Mouse (Mus musculus) liver, embryonic 14.5 days (tissue): Measurements from ENCODE around the gene Smtn. TPM values are rescaled to one million over a fixed set of nuclear protein-coding genes. Genes with fewer than 3 reads are reported as not detected.

Source experiments
- ATAC-seq: fragments of 200-750 bp; cut with Nextera tagmentation; 2 replicates; pipeline ENCODE4 v1.8.0; 2017; ENCODE audit warnings: moderate number of reproducible peaks, mild to moderate bottlenecking, moderate library complexity; ENCODE audit not compliant: insufficient read depth
- DNase-seq, 3 experiments: peaks; one replicate each; pipeline ENCODE4 v3.0.0-alpha.2; 2012 to 2013; ENCODE audit warnings: low read depth in 3 of 3, low spot score in 3 of 3
- H3K27ac ChIP-seq: fragments of 300-500 bp; sonication (generic); 2 replicates; pipeline ENCODE4 v1.5.1; 2014; ENCODE audit warnings: moderate library complexity, mild to moderate bottlenecking, control low read depth, inconsistent platforms
- H3K27me3 ChIP-seq: fragments of 300-500 bp; sonication (generic); 2 replicates; pipeline ENCODE4 v1.6.1; 2014; ENCODE audit warnings: mild to moderate bottlenecking, low read length, moderate library complexity; ENCODE audit not compliant: control insufficient read depth, insufficient read depth
- H3K36me3 ChIP-seq: fragments of 300-500 bp; sonication (generic); replicated peaks from 2 replicates; pipeline ENCODE4 v1.6.1; 2014; ENCODE audit warnings: low read depth; ENCODE audit not compliant: control insufficient read depth, insufficient read depth
- H3K4me1 ChIP-seq, 2 experiments: fragments of 200-500 bp in 1 of 2; fragments of 300-500 bp in 1 of 2; sonication (generic) in 1 of 2; replicated peaks; 2 replicates each; pipeline ENCODE4 v1.6.1; 2012 to 2014; ENCODE audit warnings: antibody characterized with exemption in 1 of 2, inconsistent platforms in 1 of 2, low read length in 1 of 2; ENCODE audit not compliant: control insufficient read depth in 2 of 2, insufficient read depth in 2 of 2
- H3K4me2 ChIP-seq: fragments of 300-500 bp; sonication (generic); 2 replicates; pipeline ENCODE4 v1.6.1; 2014; ENCODE audit warnings: low read depth, mild to moderate bottlenecking, control low read depth, moderate library complexity
- H3K4me3 ChIP-seq, 2 experiments: fragments of 200-500 bp in 1 of 2; fragments of 300-500 bp in 1 of 2; sonication (generic) in 1 of 2; 2 replicates each; pipeline ENCODE4 v1.5.1; 2012 to 2014; ENCODE audit warnings: low read depth in 2 of 2, low read length in 2 of 2, mild to moderate bottlenecking in 2 of 2, control low read depth in 1 of 2, inconsistent platforms in 1 of 2, moderate library complexity in 1 of 2; ENCODE audit not compliant: insufficient read depth in 1 of 2
- H3K9ac ChIP-seq: fragments of 300-500 bp; sonication (generic); replicated peaks from 2 replicates; pipeline ENCODE4 v1.6.1; 2014; ENCODE audit warnings: mild to moderate bottlenecking, control low read depth, moderate library complexity
- H3K9me3 ChIP-seq: fragments of 300-500 bp; sonication (generic); 2 replicates; pipeline ENCODE4 v1.6.1; 2016; ENCODE audit warnings: low read length, mixed read lengths; ENCODE audit not compliant: control insufficient read depth
- CTCF ChIP-seq: IDR thresholded peaks from 2 replicates; pipeline ENCODE4 v1.5.1; 2016; ENCODE audit warnings: antibody characterized with exemption, low read depth, control low read depth
- EP300 ChIP-seq: IDR thresholded peaks from 2 replicates; pipeline ENCODE4 v1.6.1; 2016; ENCODE audit warnings: antibody characterized with exemption, low read depth
- WGBS: fragments of 180-500 bp; shearing (Covaris S2); extraction: QIAGEN DNeasy Blood & Tissue Kit; methylation state at CpG from one replicate; pipeline ENCODE4 v1.1.7; 2014; ENCODE audit not compliant: insufficient replicate concordance; 5-methylcytosine and 5-hydroxymethylcytosine counted together
- polyA plus RNA-seq, 2 experiments: library from polyadenylated mRNA; depleted of rRNA in 1 of 2; stranded (reverse) in 1 of 2; unstranded in 1 of 2; fragments of >200 nt; fragmentation: Nextera tagmentation in 1 of 2; extraction: Ambion mirVana in 1 of 2; gene quantifications; 2 replicates each; pipeline versions ENCODE4 v1.2.1 to v1.2.3; 2012 to 2014

Smtn gene
- polyA plus RNA-seq, 2 experiments = 4.5 to 7.4 TPM

DNA sequence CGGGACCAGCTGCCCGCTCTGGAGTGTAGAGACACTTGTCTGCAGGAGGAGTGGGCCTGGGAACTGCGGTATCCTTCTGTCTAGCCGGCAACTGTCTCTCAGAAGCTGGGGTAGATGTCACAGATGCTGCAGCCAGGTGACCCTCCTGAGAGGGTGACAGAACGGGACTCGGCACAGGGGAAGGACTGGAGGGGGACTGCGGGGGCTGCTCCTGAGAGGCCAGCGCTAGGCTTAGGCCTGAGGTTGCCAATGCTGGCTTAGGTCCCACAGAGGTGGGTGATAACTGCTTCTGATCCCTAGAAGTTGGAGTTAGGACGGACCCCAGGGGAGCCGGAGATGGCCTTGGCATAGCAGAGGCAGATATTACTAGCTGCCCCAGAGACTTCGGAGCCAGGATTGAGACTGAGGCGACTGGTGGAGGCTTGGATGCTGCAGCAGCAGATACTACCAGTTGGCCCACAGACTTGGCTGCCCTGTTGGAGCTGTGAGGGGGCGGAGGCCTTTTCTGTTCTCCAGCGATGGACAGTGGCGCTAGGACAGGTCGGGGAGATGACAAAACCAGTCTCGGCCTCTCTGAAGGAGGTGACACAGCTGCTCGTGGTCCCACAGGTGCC is 37.8 kb downstream of the Smtn start:
- no peak for DNase-seq
- no peaks in the 10 kb centered on the region for H3K4me1 ChIP-seq
- no peaks in the 10 kb centered on the region for H3K27me3 ChIP-seq
- no peak overlapping the region for H3K27ac ChIP-seq
- no peaks in the 10 kb centered on the region for H3K36me3 ChIP-seq
- no peak for TF ChIP-seq CTCF
- no peak for TF ChIP-seq EP300
- ATAC-seq = no peak
- H3K9me3 ChIP-seq = no peaks in the 10 kb centered on the region
- no peak overlapping the region for H3K4me2 ChIP-seq
- no peak overlapping the region for H3K4me3 ChIP-seq
- no peak overlapping the region for H3K9ac ChIP-seq
- 70% methylated on average over 18 of the region's 18 CpGs for WGBS

DNA sequence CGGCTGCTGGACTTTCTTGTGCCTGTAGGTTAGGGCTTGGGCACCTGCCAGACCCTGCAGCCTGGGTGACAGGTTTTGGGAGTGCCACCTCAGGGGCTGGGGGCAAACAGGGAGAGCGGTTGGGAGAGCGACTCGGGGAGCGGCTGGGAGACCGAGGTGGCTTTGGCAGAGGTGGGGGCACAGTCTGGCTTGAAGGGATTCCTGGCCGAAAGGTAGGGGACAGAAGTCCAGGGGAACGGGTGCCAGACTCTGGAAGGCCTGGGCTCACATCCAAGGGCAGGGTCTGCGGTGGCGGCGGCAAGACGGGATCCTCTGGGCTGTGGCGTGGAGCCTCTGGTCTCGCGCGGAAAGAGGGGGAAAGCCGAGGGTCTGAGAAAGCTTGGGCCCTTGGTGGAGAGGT is 38.4 kb downstream of the Smtn start:
- TF ChIP-seq CTCF = no peak
- no peak for TF ChIP-seq EP300
- Histone ChIP-seq H3K9me3 (no peaks in the 10 kb centered on the region), H3K4me1 (no peaks in the 10 kb centered on the region), H3K36me3 (no peaks in the 10 kb centered on the region), H3K27me3 (no peaks in the 10 kb centered on the region), H3K27ac (no peak overlapping the region), H3K4me2 (no peak overlapping the region), H3K9ac (no peak overlapping the region), H3K4me3 (no peak overlapping the region)
- ATAC-seq (no peak), DNase-seq (no peak)
- 60% methylated on average over 17 of the region's 17 CpGs for WGBS

DNA sequence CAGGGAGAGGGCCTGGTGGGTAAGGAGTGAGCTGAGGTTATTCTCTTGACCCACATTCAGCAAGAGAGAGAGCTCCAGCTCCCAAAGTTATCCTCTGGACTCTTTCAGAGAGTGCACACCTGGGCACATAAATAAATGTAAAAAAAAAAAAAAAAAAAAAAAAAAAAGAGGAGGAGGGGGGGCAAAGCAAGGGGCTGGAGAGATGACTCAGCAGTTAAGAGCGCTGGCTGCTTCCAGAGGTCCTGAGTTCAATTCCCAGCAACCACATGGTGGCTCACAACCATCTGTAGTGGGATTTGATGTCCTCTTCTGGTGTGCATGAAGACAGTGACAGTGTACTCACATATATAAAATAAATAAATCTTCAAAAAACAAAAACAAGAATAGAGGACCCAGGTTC is 43.1 kb downstream of the Smtn start:
- no peak for DNase-seq
- Histone ChIP-seq H3K9ac (no peak overlapping the region), H3K27ac (no peak overlapping the region), H3K9me3 (no peaks in the 10 kb centered on the region), H3K4me3 (no peak overlapping the region), H3K4me2 (no peak overlapping the region), H3K4me1 (no peaks in the 10 kb centered on the region), H3K36me3 (no peaks in the 10 kb centered on the region), H3K27me3 (no peaks in the 10 kb centered on the region)
- no peak for TF ChIP-seq EP300
- TF ChIP-seq CTCF = no peak
- ATAC-seq = no peak
- WGBS = 72% methylated on average over 1 of the region's 1 CpGs

DNA sequence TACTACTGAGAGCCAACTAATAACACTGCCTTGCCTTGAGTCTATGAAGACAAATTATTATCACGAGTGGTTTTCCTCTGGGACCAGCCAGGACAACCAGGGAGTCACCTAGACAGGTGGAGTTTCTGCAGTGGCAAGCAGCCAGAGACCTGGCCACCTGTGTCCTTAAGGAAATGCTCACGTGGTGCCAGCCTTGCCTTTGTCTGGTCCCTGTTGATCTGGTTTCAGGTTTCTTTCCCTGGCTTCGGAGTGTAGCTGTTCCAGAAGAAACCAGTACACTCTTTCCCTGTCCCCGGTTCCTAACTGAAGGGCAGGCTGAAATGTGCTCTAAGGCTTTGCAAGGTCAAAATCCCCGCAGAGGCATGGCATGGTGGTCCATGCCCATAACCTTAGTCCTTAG is 43.7 kb downstream of the Smtn start:
- DNase-seq = no peak
- WGBS = 53% methylated on average over 5 of the region's 5 CpGs

DNA sequence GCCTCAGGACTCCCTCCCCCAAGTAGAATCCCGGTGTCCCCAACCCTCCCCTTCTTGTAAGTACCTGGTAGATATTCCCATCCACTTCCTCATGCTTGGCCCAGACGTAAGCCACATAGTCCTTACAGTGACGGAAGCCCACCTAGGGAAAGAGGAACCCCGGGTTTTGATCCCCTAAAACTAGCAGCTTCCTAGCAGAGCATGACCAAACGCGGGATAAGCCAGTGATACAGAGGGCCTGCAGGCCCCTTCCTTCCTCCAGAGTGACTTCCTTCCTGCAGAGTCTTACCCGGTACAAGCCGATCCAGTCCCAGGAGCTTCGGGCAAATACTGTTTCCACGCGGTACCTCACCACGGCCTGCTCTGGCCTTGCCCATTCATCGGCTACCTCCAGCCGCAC is 44.9 kb downstream of the Smtn start:
- Histone ChIP-seq H3K4me1 (no peaks in the 10 kb centered on the region), H3K4me3 (no peak overlapping the region), H3K27me3 (no peaks in the 10 kb centered on the region), H3K36me3 (no peaks in the 10 kb centered on the region), H3K4me2 (no peak overlapping the region), H3K27ac (no peak overlapping the region), H3K9me3 (no peaks in the 10 kb centered on the region), H3K9ac (no peak overlapping the region)
- no peak for DNase-seq
- no peak for ATAC-seq
- 45% methylated on average over 14 of the region's 14 CpGs for WGBS
- TF ChIP-seq EP300 (no peak), CTCF (no peak)

More for the DNA sequence above, 43.7 kb downstream of the Smtn start:
- no peak for ATAC-seq
- TF ChIP-seq EP300 = no peak
- TF ChIP-seq CTCF = no peak
- Histone ChIP-seq H3K9ac (no peak overlapping the region), H3K4me1 (no peaks in the 10 kb centered on the region), H3K27me3 (no peaks in the 10 kb centered on the region), H3K4me2 (no peak overlapping the region), H3K4me3 (no peak overlapping the region), H3K36me3 (no peaks in the 10 kb centered on the region), H3K9me3 (no peaks in the 10 kb centered on the region), H3K27ac (no peak overlapping the region)
